Mouse (Mus musculus) olfactory bulb, adult 2 months (tissue): ENCODE results near the gene Scai. TPM values are rescaled to one million over a fixed set of nuclear protein-coding genes. Genes with fewer than 3 reads are reported as not detected.
A peak's percentile ranks its signal among the peaks of the same experiment; 100 is the strongest.

Experiments used
- H3K27ac ChIP-seq: fragments of 200-500 bp; 2 replicates; pipeline ENCODE4 v1.5.1; 2012; ENCODE audit warnings: low read depth, low read length; ENCODE audit not compliant: insufficient read depth
- H3K4me1 ChIP-seq: fragments of 200-500 bp; 2 replicates; pipeline ENCODE4 v1.6.1; 2012; ENCODE audit warnings: low read length; ENCODE audit not compliant: control insufficient read depth, insufficient read depth
- H3K4me3 ChIP-seq: fragments of 200-500 bp; 2 replicates; pipeline ENCODE4 v1.5.1; 2012; ENCODE audit warnings: mild to moderate bottlenecking, low read depth, low read length, moderate library complexity; ENCODE audit not compliant: insufficient read depth
- CTCF ChIP-seq: fragments of 200-500 bp; IDR thresholded peaks from 2 replicates; pipeline ENCODE4 v1.5.1; 2012; ENCODE audit warnings: low read depth, mild to moderate bottlenecking, low read length, moderate library complexity; ENCODE audit not compliant: insufficient read depth
- POLR2A ChIP-seq: fragments of 200-500 bp; IDR thresholded peaks from 2 replicates; pipeline ENCODE4 v1.6.1; 2012; ENCODE audit warnings: mild to moderate bottlenecking, low read depth, low read length, moderate library complexity; ENCODE audit not compliant: insufficient read depth
- WGBS: fragments of 180-500 bp; shearing (Covaris S2); methylation state at CpG from one replicate; pipeline ENCODE4 v1.1.7; 2018; 5-methylcytosine and 5-hydroxymethylcytosine counted together
- polyA plus RNA-seq: library from polyadenylated mRNA; stranded (reverse); fragments of >200 nt; gene quantifications from 2 replicates; pipeline ENCODE4 v1.2.4, GENCODE M21; 2012; ENCODE audit warnings: low replicate concordance; ENCODE audit not compliant: missing spikeins, insufficient read depth, insufficient read length

Gene Scai
- polyA plus RNA-seq, 1 experiment = not detected

- no peak overlapping the region for H3K27ac ChIP-seq
- WGBS = 3% methylated on average over 25 of the region's 25 CpGs
- H3K4me1 ChIP-seq = peaks cover 3% of the 10 kb centered on the region; the same call in 1 of the 2 replicates
- peak overlapping the region; percentile 95 for H3K4me3 ChIP-seq
- TF ChIP-seq POLR2A (no peak), CTCF (no peak)
These were observed 125.7 kb downstream of the Scai start for GRCm38 (mm10) chr2:39064687-39065399.

- 93% methylated on average over 1 of the region's 1 CpGs for WGBS
- no peak overlapping the region for H3K4me3 ChIP-seq
- TF ChIP-seq POLR2A (no peak), CTCF (no peak)
- H3K27ac ChIP-seq = no peak overlapping the region
- H3K4me1 ChIP-seq = no peaks in the 10 kb centered on the region
These were observed 142.0 kb downstream of the Scai start for GRCm38 (mm10) chr2:39048515-39048914.

DNA sequence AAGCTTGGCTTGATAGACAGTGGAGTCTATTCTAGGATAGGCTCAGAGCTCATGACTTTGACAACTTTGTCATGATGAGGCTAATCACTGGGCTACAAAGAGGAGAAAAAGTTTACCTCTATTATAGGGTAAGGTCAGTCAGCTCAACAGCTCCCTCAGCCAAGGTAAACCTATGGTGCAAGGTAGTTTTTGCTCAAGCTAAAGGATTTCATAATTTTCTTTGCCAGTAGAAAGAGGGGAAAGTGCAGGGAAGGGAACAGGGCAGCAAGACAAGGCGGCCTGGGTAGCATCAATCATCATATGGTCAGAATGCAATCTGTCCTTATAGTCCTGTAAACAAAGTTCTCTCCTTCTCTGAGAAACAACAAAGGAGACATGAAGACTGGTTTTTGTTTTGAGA lies 150.3 kb downstream of the Scai start:
- Histone ChIP-seq H3K4me1 (no peaks in the 10 kb centered on the region), H3K4me3 (no peak overlapping the region), H3K27ac (no peak overlapping the region)
- 96% methylated on average over 1 of the region's 1 CpGs for WGBS
- no peak for TF ChIP-seq POLR2A
- TF ChIP-seq CTCF = no peak

DNA sequence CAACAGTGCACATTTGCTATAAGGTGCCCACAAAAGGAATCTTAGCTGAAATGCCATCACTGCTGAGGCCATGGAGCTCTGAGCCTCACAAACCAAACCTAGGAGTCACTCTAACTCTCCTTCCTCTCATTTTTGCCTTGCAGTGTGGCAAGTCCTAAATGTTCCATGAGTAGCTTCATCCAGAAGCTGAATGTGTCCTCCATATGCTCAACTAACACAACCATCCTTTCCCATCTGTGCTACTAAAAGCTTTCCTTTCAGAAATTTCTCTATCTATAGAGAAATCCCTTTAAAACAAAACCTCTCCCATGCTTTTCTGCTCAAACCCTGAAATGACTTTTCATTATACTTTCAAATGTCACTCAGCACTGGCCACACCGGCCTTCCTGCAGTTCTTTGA lies 158.9 kb downstream of the Scai start:
- 91% methylated on average over 1 of the region's 1 CpGs for WGBS
- TF ChIP-seq POLR2A (no peak), CTCF (no peak)
- H3K4me1 ChIP-seq = no peaks in the 10 kb centered on the region
- no peak overlapping the region for H3K4me3 ChIP-seq
- H3K27ac ChIP-seq = no peak overlapping the region

DNA sequence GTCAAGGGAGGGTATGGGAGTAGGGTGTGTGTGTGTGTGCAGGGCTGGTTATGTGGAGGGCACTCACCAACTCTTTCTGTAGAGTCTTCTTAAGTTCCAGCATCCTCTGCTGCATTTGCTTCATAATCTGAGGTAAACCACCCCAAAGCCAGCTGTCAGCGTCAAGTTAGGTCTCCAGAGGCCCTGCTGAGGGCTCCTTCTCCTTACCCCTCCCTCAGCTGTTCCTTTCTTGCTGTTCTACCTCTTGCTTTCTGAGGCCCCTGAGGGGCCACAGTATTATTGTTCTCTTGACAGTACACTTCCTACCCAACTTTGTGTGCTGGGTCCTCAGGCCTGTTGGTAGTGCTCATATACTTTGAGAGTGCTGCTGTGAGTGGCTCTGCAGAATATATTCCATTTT lies 170.5 kb downstream of the Scai start:
- no peak for TF ChIP-seq POLR2A
- TF ChIP-seq CTCF = no peak
- Histone ChIP-seq H3K4me3 (no peak overlapping the region), H3K4me1 (no peaks in the 10 kb centered on the region), H3K27ac (no peak overlapping the region)
- WGBS = 88% methylated on average over 1 of the region's 1 CpGs

DNA sequence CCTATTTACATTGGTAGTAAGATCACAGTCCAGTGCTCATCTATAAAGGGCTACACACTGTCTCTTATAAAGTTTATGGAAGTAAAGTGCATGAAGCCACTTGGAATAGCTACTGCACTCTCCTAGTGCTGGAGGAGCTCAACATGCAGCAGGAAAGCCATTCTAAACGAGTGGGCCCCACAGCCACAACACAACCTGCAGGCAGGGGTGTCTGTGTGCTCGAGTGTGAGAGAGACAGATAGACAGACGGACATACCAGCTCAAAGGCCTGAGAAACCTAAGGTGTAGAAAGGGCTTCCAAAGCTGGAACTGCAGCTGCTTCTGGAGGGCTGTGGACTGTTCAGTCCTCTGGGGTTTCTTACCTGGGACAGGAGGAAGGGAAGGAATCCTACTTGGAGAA lies 174.0 kb downstream of the Scai start:
- no peak for TF ChIP-seq POLR2A
- TF ChIP-seq CTCF = no peak
- H3K4me1 ChIP-seq = peaks cover 6% of the 10 kb centered on the region
- no peak overlapping the region for H3K27ac ChIP-seq
- H3K4me3 ChIP-seq = no peak overlapping the region
- 78% methylated on average over 3 of the region's 3 CpGs for WGBS

Other genes with a start within 250 kb of the Scai start
- not detected in 2 replicates for gene Wdr38, start 193.3 kb downstream of the Scai start, polyA plus RNA-seq
- gene Arpc5l, start 185.4 kb downstream of the Scai start, polyA plus RNA-seq = not detected in 2 replicates
- gene Rpl35, start 185.1 kb downstream of the Scai start, polyA plus RNA-seq = not detected in 2 replicates
- 129 TPM in 1 of 2 replicates, not detected in the other for gene Golga1, start 125.2 kb downstream of the Scai start, polyA plus RNA-seq
- not detected in 2 replicates for gene Ppp6c, start 35.7 kb upstream of the Scai start, polyA plus RNA-seq